Mouse (Mus musculus) embryonic facial prominence, embryonic 12.5 days (tissue): ENCODE measurements around the gene Kcne4. TPM values are rescaled to one million over a fixed set of nuclear protein-coding genes. Genes with fewer than 3 reads are reported as not detected.

Experiments used
- ATAC-seq: fragments of 200-750 bp; cut with Nextera tagmentation; 2 replicates; pipeline ENCODE4 v1.8.0; 2017; ENCODE audit not compliant: insufficient number of reproducible peaks, insufficient read depth, low FRiP score, low TSS enrichment
- H3K27ac ChIP-seq: fragments of 300-500 bp; sonication (generic); 2 replicates; pipeline ENCODE4 v1.5.1; 2016; ENCODE audit warnings: mild to moderate bottlenecking
- H3K27me3 ChIP-seq: fragments of 300-500 bp; sonication (generic); 2 replicates; pipeline ENCODE4 v1.6.1; 2016; ENCODE audit warnings: mild to moderate bottlenecking, moderate library complexity
- H3K36me3 ChIP-seq: fragments of 300-500 bp; sonication (generic); 2 replicates; pipeline ENCODE4 v1.6.1; 2016; ENCODE audit warnings: mild to moderate bottlenecking
- H3K4me1 ChIP-seq: fragments of 300-500 bp; sonication (generic); 2 replicates; pipeline ENCODE4 v1.6.1; 2016
- H3K4me2 ChIP-seq: fragments of 300-500 bp; sonication (generic); replicated peaks from 2 replicates; pipeline ENCODE4 v1.6.1; 2016; ENCODE audit warnings: mild to moderate bottlenecking, moderate library complexity
- H3K4me3 ChIP-seq: fragments of 300-500 bp; sonication (generic); 2 replicates; pipeline ENCODE4 v1.5.1; 2016; ENCODE audit warnings: mild to moderate bottlenecking
- H3K9ac ChIP-seq: fragments of 300-500 bp; sonication (generic); 2 replicates; pipeline ENCODE4 v1.6.1; 2016; ENCODE audit warnings: mild to moderate bottlenecking, moderate library complexity
- H3K9me3 ChIP-seq: fragments of 300-500 bp; sonication (generic); 2 replicates; pipeline ENCODE4 v1.6.1; 2016; ENCODE audit warnings: mild to moderate bottlenecking, moderate library complexity
- WGBS: fragments of 180-500 bp; shearing (Covaris S2); methylation state at CpG from one replicate; pipeline ENCODE4 v1.1.7; 2016; 5-methylcytosine and 5-hydroxymethylcytosine counted together
- polyA plus RNA-seq: library from polyadenylated mRNA; unstranded; fragments of >200 nt; fragmentation: Nextera tagmentation; extraction: Ambion mirVana; gene quantifications from 2 replicates; pipeline ENCODE4 v1.2.1, GENCODE M21; 2016

Kcne4 gene
- polyA plus RNA-seq, 1 experiment from 2014 or later = 4.3 TPM

DNA sequence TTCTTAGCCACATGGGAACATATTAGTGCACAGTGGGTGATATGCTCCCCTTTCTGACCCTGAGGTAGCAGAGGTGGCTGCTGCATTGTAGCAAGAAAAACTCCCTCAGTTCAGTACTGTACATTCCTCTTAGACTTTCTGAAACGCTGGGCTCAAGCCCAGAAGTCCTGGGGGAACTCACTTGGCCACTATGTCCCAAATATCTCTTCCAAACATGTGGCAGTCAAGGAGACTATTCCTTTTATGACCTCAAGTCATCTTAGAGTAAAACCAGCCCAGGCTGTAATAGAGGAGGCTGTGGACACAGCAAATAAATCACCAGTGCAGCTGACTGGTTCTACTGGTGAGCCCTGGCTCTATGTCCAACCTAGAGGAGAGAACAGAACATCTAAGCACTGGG lies 45.7 kb downstream of the Kcne4 start:
- WGBS = 57% methylated on average over 1 of the region's 1 CpGs
- no peak for ATAC-seq
- Histone ChIP-seq H3K4me3 (no peak overlapping the region), H3K4me1 (no peaks in the 10 kb centered on the region), H3K9ac (no peak overlapping the region), H3K27ac (no peak overlapping the region), H3K9me3 (no peaks in the 10 kb centered on the region), H3K36me3 (no peaks in the 10 kb centered on the region), H3K27me3 (no peaks in the 10 kb centered on the region), H3K4me2 (no peak overlapping the region)

DNA sequence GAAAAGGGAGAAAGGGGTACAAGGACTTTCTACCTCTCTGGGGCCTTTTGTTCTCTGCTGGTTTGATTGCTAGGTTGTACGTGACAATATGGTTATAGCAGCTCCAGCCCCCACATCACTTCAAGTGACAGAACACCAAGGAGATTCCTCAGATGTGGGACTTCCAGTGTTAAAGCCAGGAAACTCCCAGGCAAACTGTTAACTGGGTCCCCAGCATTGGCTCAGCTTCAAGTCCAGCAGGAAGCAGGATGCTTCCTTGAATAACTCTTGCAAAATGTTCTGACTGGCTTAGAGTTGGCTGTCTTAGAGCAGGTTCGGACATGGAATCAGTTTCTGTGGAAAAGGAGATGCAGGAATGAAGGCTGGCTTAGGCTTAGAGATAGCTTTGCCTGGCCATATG lies 47.3 kb downstream of the Kcne4 start:
- no peaks in the 10 kb centered on the region for H3K36me3 ChIP-seq
- no peak overlapping the region for H3K4me3 ChIP-seq
- H3K27ac ChIP-seq = no peak overlapping the region
- 81% methylated on average over 2 of the region's 2 CpGs for WGBS
- H3K4me1 ChIP-seq = no peaks in the 10 kb centered on the region
- H3K4me2 ChIP-seq = no peak overlapping the region
- no peaks in the 10 kb centered on the region for H3K9me3 ChIP-seq
- no peak for ATAC-seq
- no peaks in the 10 kb centered on the region for H3K27me3 ChIP-seq
- no peak overlapping the region for H3K9ac ChIP-seq

DNA sequence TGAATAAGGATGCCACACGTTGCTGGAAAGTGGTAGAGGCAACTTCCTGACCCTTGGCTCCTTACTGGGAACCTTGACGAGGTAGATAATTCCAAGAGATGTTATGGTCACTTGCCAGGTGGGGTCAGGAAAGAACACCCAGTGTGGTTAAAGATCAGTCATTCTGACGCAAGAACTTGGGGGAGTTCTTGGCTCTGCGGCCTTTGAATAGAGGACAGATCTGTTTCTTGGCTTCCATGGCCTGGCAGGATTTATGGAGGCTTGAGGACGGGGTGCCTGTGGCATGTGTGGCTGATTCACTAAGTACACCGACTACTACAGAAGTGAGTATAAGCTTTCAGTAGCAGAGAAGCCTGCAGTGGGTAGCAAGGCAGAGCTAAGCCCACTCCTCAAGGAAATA lies 47.8 kb downstream of the Kcne4 start:
- Histone ChIP-seq H3K4me3 (no peak overlapping the region), H3K27me3 (no peaks in the 10 kb centered on the region), H3K4me1 (no peaks in the 10 kb centered on the region), H3K9ac (no peak overlapping the region), H3K27ac (no peak overlapping the region), H3K36me3 (no peaks in the 10 kb centered on the region), H3K4me2 (no peak overlapping the region), H3K9me3 (no peaks in the 10 kb centered on the region)
- ATAC-seq = no peak
- 69% methylated on average over 6 of the region's 6 CpGs for WGBS

DNA sequence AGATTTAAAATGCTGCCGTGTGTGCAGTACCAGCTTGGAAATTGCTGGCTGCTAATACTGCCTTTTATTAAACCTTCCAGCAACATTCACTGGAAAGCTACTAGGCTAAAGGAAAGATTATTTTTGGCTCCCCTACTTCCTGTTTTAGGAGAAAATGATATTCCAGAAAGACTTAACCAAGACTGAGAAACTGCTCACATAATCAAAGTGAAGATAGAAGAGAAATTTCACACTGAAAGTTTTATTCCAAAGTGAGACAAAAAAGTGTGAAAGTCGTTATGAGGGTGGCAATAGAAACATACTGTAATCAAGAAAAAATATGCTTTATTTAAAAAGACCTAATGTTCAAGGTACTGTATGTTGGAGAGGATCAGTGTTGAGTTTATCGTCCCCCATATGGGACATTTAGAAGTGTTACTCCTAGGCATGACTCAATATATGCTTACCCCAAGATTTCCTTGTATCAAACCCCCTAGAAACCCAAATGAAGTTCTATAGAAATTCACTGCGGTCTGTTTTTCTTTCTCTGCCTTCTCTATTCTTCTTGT lies 48.3 kb downstream of the Kcne4 start:
- Histone ChIP-seq H3K4me2 (no peak overlapping the region), H3K4me1 (no peaks in the 10 kb centered on the region), H3K9me3 (no peaks in the 10 kb centered on the region), H3K36me3 (no peaks in the 10 kb centered on the region), H3K4me3 (no peak overlapping the region), H3K27me3 (no peaks in the 10 kb centered on the region), H3K9ac (no peak overlapping the region), H3K27ac (no peak overlapping the region)
- ATAC-seq = no peak
- 81% methylated on average over 4 of the region's 4 CpGs for WGBS

DNA sequence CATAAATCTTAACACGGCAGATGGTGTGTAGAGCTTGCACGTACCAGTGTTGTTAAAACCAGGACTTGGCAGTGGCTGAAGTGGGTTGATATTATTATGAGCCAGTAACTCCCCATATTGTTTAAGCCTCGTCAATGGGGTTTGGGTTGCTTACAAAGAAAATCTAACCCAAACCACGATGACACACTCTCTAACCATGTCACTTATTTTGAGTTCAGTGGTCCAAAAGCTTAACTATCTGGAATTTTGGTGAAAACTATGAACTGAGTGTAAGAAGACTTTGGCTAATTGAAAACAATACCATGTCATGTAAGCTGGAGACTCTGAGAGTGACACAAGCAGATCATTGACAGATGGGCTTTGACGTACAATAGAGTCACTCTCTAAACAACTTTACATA lies 49.4 kb downstream of the Kcne4 start:
- H3K27ac ChIP-seq = no peak overlapping the region
- no peak overlapping the region for H3K9ac ChIP-seq
- H3K4me2 ChIP-seq = no peak overlapping the region
- no peaks in the 10 kb centered on the region for H3K9me3 ChIP-seq
- H3K4me1 ChIP-seq = no peaks in the 10 kb centered on the region
- no peak for ATAC-seq
- H3K4me3 ChIP-seq = no peak overlapping the region
- 85% methylated on average over 5 of the region's 5 CpGs for WGBS
- no peaks in the 10 kb centered on the region for H3K27me3 ChIP-seq
- no peaks in the 10 kb centered on the region for H3K36me3 ChIP-seq

DNA sequence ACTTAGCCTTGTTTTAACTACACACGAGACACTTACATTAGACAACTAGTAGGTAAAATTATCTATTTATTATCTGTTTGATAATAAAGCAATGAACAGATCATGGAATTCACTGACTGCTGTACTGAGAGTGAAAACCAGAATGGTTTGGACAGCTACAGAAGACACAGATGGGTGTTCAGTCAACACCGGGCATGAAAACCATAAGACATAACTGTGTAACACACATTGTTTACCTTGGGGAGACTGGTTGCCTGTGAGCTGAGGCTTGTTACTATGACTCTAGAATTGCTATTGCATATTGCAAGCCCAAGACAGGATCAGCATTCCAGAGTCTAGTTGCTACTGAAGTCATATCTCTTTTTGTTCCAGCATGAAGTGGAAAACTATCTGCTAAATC lies 49.9 kb downstream of the Kcne4 start:
- Histone ChIP-seq H3K4me1 (no peaks in the 10 kb centered on the region), H3K27me3 (no peaks in the 10 kb centered on the region), H3K9ac (no peak overlapping the region), H3K9me3 (no peaks in the 10 kb centered on the region), H3K4me2 (no peak overlapping the region), H3K4me3 (no peak overlapping the region), H3K27ac (no peak overlapping the region), H3K36me3 (no peaks in the 10 kb centered on the region)
- ATAC-seq = no peak
- WGBS = 86% methylated on average over 2 of the region's 2 CpGs

Other genes starting within 250 kb of the Kcne4 start
- 75.4 and 92.0 TPM in 2 replicates for gene Acsl3, start 158.9 kb upstream of the Kcne4 start, polyA plus RNA-seq
- 5.3 and 5.7 TPM in 2 replicates for gene Utp14b, start 158.7 kb upstream of the Kcne4 start, polyA plus RNA-seq